Mouse (Mus musculus) inflammation-experienced regulatory T-cells (primary cell): ENCODE results near the gene Mt3. TPM values are rescaled to one million over a fixed set of nuclear protein-coding genes. Genes with fewer than 3 reads are reported as not detected.

Source experiments
- polyA plus RNA-seq, 2 experiments: library from polyadenylated mRNA; unstranded; fragments of 100-300 nt; shearing (Covaris generic); gene quantifications; one replicate each; pipeline ENCODE4 v1.2.1; 2017

The Mt3 gene
- polyA plus RNA-seq, result under 1 TPM in 1 of 2 experiments, not detected in 1; 0.55 TPM

GRCm38 (mm10) chr8:94152513-94153300 is at the start of gene Mt3:
Mt3 (plus strand) TSS chr8:94152607.

GRCm38 (mm10) chr8:94136933-94137332 is 15.5 kb upstream of the Mt3 start, which contains the start of gene Mt4:
Mt4 (plus strand) TSS chr8:94137197.

GRCm38 (mm10) chr8:94172075-94172808 is 19.8 kb downstream of the Mt3 start, which contains the start of gene Mt2:
Mt2 (plus strand) TSS chr8:94172664.

GRCm38 (mm10) chr8:94178857-94179712 is 26.7 kb downstream of the Mt3 start, which contains the start of gene Mt1:
Mt1 (plus strand) TSS chr8:94179082.

Other genes starting within 250 kb of the Mt3 start
- 100 to 1,000 TPM; 131 to 142 TPM for gene Amfr, start 139.8 kb upstream of the Mt3 start, polyA plus RNA-seq
- 100 to 1,000 TPM in 1 of 2 experiments, 10 to 100 TPM in 1; 87.7 to 102 TPM for gene Nudt21, start 115.6 kb upstream of the Mt3 start, polyA plus RNA-seq
- 10 to 100 TPM; 14.4 to 15.9 TPM for gene Ogfod1, start 115.4 kb upstream of the Mt3 start, polyA plus RNA-seq
- gene Bbs2, start 53.7 kb upstream of the Mt3 start, polyA plus RNA-seq, result 10 to 100 TPM; 10.1 to 15.8 TPM
- gene Mt4, start 15.4 kb upstream of the Mt3 start, polyA plus RNA-seq, result not detected
- 1 to 10 TPM in 1 of 2 experiments, not detected in 1; 2.2 TPM for gene Mt2, start 20.1 kb downstream of the Mt3 start, polyA plus RNA-seq
- 1 to 10 TPM; 3.6 to 9.6 TPM for gene Mt1, start 26.5 kb downstream of the Mt3 start, polyA plus RNA-seq
- gene Nup93, start 62.0 kb downstream of the Mt3 start, polyA plus RNA-seq, result 10 to 100 TPM; 37.2 to 37.5 TPM
- under 1 TPM; 0.35 to 0.38 TPM for gene Slc12a3, start 176.6 kb downstream of the Mt3 start, polyA plus RNA-seq
- gene Herpud1, start 233.8 kb downstream of the Mt3 start, polyA plus RNA-seq, result 100 to 1,000 TPM in 1 of 2 experiments, 10 to 100 TPM in 1; 99.5 to 126 TPM